Mouse (Mus musculus): ENCODE results near the gene Nek6.

Nek6 gene

DNA sequence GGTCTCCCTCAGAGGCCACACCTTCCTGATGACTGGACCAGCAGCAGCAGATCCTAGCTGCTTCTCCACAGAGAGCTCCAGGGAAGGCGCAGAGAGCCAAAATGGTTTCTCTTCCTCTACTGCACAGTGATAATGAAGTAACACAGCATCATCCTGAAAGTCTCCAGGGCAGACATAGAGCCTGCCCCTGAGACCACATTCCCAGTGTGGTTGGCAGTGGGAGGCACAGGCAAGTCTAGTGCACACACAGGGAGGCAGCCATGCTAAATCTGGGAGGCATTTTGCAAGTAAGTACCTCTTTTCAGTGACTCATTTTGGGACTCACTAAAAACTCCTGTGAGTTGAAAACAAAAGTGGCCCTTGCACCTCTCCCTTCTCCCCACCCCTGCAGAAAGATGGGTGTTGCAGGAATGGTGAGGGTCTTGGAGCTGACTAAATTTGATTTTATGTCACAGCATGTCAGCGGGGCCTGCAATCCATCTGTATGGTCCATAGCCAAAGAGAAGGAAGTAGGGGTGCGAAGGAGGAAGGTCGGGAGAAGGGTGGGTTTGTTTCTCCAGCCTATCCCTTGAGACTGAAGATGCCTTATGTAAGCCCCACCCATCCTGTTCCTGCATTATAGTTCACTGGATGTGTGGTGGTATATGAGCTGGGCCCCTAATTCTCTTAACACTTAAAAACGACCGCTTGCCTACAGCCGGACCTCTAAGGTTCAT is 2.3 kb upstream of the Nek6 start:
- ATAC-seq (ENCODE audit: low TSS enrichment), result no peak

DNA sequence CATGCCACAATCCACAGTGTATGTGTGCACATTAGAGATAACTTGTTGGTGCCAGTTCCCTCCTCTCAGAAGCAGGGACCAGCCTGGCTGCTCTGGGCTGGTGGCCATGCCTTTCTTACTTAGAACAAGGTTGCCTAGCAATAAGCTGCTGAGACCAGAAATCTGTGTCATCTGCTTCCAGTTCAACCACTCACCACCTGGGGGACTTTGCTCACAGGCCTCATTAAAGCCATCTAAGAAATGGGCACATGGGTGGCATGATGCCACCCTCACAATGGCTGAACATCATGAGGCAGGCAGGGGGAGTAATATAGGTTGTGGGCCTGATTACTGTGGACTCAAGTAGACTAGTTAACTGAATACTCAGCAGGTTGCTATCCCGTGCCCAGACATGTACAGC is 1.3 kb upstream of the Nek6 start:
- ATAC-seq (ENCODE audit: low TSS enrichment), result peak; percentile 80

DNA sequence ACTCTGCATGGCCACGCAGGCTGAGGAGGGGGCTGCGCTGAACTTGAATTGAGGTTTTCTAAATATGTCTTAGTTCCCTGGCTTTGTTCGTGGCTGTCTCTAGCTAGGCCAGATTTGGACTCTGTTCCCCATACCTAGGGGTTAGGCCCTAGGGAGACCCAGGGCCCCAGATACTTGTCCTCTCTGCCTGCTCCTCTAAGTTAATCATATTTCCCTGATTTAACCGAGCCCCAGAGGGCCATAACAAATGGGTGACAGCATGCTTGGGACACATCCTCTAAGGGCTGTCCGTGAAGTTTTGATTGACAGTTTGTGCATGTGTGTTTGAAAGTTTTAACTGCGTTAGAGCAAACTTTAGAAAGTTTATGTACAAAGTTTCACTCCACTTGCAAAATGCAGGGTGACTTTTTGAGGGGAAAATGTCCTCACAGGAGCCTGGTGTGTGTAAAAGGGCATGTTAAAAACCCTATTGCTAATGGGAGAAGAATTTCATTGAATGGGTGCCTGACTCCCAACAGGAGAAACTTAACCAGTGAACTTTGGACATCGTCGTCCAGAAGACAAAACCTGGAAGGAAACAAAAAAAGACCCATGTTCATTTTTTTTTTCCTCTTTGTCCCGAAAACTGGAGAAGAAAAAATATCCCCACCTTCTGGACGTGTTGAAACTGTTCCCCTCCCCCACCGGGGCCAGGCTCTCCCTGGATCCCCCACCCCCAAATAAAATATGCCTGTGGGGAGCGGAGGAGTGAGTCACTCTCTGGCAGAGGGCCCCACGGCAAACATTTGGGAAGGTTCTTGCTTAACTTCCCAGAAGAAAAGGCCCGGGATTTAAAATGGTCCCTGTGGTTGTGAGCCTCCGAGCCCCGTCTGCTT is 1.1 kb downstream of the Nek6 start:
- ATAC-seq (ENCODE audit: low TSS enrichment), result no peak

DNA sequence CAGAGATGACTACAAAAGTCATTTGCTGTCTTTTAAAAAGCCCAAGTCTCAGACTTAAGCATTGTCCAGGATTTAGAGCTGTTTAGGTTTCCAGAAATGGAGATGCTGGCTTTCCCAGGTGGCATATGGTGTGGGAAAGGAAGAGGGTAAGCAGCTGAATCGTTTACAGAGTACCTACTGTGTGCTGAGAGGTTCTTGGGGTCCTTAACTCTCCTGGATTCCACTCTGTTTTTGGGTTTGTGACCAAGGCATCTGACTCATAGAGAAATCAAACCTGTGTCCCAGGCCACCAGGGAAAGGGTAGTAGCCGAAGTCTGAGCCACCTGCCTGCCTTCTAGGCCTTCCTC is 1.7 kb downstream of the Nek6 start:
- no peak for ATAC-seq (ENCODE audit: low TSS enrichment)

DNA sequence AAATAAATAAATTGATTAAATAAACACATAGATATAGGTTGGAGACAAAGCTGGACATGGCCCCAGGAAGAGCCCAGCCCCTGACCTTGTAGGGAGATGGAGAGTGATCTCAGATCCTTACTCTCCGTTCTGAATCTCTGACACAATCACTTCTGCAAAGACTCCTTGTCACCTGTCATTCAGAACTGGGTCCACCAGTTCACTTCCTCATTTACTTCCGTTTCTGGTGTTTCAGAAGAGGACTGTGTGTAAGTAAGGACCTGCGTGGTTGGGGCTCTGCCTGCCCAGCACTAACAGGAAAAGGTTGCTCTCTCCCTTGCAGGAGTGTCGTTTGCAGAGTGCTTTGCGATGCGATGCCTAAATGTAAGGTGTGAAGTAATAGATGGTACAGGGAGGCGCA is 3.0 kb downstream of the Nek6 start:
- no peak for ATAC-seq (ENCODE audit: low TSS enrichment)

DNA sequence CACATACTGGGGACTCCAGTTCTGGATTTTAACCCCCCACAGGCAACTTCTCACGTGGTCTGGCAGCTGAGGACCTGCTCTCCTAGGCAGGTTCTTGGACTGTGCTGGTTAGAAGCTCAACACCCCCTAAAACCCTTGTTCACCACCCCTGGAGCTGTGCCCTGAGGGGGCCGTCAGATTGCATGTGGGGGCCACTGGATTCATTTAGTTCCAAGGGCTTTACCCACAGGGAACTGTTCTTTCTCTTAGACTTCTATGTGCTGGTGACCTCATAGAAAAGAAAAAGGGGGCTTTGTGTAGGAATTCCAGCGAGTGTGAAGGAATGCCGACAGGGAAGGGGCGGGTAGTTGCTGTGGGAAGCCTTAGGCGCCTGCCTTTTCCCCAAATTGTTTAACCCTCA is 4.0 kb downstream of the Nek6 start:
- no peak for ATAC-seq (ENCODE audit: low TSS enrichment)

DNA sequence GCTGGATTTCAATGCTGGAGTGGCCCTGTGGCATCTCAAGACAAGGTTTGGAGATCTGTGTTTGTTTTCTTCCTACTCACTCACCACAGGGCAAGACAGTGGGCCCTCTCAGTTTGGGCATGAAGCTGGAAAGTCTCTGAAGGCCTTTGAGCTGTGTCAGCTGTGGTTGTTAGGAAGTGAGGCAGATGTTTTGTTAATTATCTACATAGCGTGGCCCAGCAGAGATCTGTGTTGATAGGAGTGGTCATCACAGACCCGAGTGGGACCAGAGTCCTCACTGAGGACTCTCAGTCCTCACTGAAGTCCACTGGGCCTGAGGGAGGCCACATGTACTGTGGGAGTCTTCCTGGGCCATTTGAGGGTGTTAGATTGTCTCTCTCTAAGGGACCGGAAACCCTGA is 5.0 kb downstream of the Nek6 start:
- no peak for ATAC-seq (ENCODE audit: low TSS enrichment)

DNA sequence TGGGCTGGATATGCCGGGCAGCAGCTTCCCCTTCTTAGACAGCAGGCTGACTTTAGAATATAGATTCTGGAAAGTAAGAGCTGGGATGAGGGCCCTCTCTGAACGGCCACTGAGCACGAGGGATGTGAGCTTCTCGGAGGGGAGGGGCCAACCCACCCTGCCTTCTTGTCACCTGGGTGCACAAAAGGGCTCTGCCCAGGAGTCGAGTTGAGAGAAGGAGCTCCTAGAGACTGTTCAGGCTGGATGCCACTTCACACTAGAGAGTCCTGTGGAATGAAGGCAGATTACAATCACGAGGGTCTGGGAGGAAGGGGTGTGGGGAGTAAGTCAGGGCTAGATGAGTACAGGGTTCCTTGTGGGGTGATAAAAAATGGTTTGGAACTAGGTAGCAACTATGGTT is 5.6 kb downstream of the Nek6 start:
- ATAC-seq (ENCODE audit: low TSS enrichment), result no peak

DNA sequence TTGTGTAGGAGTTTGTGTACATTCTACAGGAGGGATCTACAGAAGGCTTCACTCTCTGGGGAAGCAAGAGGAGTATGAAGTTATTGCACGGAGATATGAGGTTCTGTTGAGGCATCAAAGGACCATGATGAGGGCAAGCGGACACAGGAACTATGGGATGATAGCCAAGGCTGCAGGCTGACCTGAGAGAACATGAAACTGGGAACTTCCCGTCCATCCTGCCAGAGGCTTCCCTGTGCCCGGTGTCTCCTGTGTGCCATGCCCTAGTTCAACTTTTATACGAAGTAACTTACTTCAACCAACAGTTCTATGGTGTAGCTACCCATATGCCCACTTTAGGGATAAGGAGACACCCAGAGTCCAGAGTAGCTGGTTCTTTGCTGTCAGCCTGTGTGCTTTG is 7.3 kb downstream of the Nek6 start:
- ATAC-seq (ENCODE audit: low TSS enrichment), result no peak

DNA sequence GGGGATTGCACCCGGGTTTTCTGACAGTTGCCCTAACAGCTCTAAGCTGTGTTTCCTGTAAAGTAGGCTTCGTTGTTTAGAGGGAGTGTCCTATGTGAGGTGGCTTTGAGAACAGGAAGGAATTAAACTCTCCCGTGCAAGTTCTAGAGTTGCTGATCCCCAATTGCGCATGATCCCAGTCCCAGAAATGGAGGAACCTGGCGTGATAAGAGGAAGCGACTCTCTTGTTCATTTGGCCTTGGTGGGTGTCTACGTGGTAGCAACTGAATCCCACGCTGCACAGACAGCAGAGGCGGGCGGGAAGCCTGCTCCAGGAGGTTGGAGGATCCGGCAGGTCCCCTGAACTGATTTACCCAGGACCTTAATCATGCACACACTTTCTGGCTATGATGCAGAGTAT is 8.5 kb downstream of the Nek6 start:
- ATAC-seq (ENCODE audit: low TSS enrichment), result no peak

DNA sequence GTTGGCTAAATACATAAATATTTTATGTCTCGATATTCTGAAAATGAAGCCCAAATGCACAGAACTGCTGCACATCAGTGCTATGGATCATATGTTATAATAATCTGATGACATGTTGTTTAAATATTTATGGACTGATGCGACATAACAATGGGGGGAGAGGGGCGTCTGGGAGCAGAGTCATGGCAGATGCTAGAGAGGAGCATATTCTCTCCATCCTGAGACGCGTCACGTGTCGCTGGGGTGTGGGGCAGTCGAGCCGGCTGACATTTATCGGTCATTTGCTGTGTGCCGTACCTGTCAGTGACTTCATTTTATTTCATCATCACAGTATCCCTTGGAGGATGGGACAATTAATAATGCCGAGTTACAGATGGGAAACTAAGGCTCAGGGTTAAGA is 10.2 kb downstream of the Nek6 start:
- no peak for ATAC-seq (ENCODE audit: low TSS enrichment)

DNA sequence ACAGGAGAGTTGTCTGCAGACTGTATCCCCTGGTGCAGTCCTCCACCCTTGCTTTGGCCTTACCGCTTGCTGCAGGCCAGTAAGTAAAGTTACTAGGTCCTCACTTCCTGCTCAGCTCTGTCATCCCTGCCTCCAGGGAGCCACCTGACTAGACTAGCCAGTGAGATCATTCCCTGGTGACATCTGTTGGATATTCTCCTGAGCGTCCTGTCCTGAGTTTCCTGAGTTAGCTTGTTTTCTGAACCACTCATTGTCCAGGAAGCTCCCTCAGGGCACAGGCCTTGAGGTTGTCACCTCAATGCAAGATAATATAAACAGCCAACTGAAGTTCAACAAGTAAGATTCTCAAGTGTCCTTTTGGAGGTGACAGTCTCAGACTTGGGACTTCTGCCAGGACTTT is 10.9 kb downstream of the Nek6 start:
- no peak for ATAC-seq (ENCODE audit: low TSS enrichment)

DNA sequence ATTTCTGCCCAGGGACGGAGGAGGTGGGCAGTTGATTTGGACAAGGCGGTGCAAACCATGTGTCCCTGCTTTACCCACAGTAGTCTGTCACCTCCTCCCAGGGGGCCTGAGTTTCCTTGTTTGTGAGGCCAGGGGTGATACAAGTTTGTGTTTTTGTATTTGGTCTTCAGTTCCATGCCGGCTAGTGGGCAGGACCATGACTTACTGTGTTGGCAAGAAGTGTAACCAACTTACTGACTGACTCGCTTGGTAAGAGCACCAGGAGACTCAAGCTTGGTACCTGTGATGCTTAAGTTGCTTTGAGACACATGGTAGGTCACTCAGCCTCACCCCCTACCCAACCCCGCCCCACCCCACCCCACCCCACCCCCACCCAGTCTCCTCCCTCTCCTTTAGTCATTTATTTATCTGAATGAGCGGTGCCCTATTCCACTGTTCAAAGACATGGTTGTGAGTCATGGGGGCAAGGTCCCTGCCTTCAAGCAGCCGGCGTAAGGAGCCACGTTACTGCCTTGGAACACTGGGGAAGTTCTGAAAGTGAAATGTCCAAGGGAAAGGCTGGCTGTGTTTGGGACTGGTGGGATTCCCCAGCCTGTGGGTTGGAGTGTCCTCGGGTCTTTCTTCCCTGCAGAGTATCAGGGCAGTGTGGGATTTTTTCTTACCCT is 12.5 kb downstream of the Nek6 start:
- no peak for ATAC-seq (ENCODE audit: low TSS enrichment)

DNA sequence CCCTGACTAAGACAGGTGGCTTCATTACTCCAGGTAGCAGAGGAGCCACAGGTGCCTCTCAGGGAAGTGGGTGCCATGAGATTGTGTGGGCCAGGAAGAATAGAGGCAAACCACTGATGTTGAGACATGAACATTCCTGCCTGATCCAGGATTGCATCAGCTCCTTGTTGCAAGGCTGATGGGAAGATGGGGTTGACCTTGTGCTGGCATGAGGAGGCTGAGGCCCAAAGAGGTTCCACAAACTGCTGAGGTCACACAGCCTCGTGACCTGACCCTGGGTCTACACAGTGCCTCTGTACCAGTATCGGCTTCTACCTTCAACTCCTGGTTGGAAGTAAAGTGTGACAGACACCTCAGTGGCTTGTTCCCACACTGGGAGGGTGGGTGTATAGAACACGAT is 13.6 kb downstream of the Nek6 start:
- ATAC-seq (ENCODE audit: low TSS enrichment), result no peak

DNA sequence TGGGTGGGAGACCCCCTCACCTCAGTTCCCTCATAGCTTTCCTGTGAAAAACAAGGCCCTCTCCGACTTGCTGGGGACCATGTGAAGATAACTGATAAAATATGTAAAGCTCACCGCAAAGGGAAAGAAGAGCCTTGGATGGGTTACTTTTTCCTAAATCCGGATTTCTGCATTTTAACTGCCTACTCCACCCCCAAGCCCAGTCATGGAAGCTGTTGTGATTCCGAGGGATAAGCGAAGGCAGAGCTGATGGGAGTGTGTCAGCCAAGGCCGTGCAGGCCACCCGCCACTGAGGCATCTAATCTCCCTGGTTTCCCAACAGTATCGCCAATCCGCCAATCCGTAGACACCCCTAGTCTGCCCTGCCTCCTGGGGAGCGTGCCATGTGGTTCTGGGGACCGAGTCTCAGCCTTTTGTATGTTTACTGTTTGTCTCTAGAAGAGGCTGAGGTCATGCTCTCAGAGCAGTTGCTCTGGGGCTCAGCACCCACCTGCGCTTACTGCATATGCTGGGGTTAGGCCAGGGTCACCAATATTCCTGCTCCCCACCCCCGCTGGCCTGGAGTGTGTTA is 18.2 kb downstream of the Nek6 start:
- peak; percentile 72 for ATAC-seq (ENCODE audit: low TSS enrichment)

DNA sequence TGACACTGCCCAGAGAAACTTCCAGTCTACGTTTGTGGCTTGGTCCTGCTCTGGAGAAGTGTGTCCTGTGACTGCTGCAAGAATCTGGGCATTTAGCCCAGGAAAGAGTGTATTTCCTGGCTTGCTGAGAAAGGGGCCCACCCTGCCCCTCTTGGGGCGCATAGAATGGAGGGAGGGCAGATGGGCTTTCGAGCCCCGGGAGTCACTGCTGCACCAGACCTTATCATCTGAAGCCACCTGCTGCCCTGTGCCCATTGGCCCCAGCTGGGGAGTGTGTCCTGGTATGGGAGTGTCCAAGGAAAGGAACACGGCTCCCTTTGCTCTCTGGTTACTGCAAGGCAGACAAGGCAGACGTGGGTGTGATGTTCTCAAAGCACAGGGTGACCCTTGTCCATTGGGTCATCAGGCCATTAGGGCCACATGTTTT is 19.5 kb downstream of the Nek6 start:
- ATAC-seq (ENCODE audit: low TSS enrichment), result no peak

DNA sequence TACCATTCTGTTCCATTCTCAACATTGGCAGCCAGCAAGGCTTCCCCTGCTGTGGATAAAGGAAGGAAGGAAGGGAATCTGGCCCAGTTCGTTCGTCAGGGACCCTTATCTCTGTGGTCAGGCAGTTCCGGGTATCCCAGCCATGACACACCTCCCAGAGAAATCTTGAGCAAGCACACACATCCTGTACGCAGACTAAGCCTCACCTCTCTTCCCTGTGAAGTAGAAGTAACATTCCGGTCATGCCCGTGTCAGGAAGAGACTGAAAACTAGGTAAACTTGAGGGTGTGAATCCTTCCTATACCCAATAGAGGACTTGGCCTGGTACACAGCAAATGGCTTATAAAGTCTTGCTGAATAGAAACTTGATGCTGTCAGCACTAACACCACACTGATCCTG is 21.9 kb downstream of the Nek6 start:
- ATAC-seq (ENCODE audit: low TSS enrichment), result no peak

DNA sequence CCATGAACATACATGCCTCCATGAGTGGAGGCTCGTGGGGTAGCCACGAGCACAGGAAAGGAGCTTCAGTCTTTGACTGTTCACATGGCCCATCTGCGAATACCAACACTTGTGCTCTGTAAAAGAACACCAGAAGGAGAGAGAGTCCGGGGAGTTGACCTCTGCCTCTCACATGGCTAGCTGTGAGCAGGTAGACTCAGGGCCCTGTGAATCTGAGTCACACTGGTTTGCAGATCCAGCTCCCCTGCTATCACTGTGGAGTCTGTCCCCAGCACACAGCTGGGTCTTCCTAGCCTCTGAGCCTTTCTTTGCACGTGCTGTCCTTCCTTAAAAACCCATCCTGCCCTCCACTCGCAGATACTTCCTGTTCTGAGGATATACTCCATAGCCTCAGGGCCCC is 22.3 kb downstream of the Nek6 start:
- ATAC-seq (ENCODE audit: low TSS enrichment), result no peak

DNA sequence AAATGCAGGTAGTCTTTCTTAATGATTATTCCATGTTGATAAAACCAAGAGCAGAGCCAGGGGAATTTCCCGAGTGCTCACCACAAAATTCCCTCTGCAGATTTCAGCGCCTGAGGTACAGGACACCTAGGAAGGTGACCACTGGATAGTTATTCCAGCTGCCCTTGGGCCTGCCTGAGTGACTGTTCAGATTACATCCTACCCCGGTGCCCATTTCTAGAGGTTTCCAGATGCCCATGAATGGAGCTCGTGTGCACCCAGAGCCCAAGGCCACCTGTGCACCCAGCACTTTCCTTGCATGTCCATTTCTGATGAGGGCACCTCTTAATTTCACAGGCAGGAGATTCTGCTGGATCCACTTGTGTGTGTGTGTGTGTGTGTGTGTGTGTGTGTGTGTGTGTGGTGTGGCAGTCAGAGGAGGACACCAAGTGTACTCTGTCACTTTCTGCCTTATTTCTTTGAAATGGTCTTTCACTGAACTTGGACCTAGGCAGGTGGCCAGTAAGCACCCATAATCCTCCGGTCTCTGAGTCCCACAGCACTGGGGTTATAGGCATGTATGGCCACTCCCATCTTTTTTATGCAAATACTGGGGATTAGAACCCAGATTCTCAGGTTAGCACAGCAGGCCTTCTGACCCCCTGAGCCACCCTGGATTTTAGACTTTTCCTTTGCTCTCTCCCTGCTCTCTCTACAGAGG is 22.9 kb downstream of the Nek6 start:
- no peak for ATAC-seq (ENCODE audit: low TSS enrichment)

DNA sequence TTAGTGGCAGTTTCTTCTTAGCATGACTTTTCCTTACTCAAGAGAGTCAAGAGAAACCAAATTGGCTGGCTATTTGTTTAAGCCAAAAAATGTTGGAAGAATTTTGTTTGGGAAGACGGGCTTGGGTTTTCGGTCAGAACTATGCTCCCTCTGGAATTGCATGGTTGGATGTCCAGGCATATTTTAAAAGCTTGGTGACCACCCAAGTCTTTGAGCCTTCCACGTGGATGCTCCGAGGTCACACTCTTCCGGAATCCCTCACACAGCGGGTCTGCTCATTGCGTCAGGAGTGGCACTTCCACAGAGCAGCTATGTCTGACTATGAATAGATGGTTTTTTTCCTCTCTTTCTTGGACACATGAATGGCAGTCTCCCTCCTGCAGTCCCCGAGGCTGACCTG is 23.6 kb downstream of the Nek6 start:
- no peak for ATAC-seq (ENCODE audit: low TSS enrichment)

DNA sequence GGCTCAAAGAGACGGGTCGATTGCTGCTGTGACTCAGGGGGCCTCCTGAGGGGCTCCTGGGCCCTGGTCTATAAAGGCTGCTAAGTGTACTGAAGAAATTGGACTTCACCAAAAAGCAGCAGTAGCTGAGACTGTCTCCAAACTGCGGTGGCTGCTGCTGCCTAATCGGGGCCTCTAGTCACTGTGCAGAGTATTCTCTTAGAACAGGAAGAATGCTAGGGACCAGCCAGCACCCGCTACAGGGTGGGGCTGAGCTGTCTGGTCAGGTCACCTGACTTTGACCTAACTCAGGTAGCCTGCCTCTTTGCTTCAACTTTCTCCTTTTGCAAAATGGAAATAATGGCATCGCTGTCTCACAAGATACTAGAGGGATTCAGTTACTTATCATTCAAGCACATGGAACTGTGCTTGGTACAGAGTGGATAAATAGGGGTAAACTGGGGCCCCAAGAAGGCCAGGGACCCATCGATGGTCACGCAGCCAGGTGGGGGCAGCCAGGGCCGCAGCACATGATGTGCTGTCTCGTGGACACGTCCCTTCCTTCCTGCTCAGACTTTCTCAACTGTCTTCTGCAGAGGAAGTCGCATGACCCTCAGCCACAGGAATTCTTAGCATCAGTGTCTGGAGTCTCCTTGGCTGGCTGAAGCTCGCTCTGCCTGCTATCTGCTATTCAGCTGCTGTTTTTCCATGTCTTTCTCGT is 24.2 kb downstream of the Nek6 start:
- ATAC-seq (ENCODE audit: low TSS enrichment), result no peak; the same call in 1 of the 2 replicates
